Mouse (Mus musculus): ENCODE measurements around the gene Syde1.

Syde1 gene

GRCm38 (mm10) chr10:78575690-78576089 is 16.1 kb downstream of the Syde1 start:
- peak; percentile 77 to 84 for DNase-seq

- no peak for DNase-seq
Observed at GRCm38 (mm10) chr10:78575105-78575632, 16.6 kb downstream of the Syde1 start.

GRCm38 (mm10) chr10:78574250-78575104 is 17.3 kb downstream of the Syde1 start, which contains the start of gene Ilvbl:
Gene Ilvbl, plus strand, starts transcription at chr10:78574346.
- peak; percentile 98 to 99 for DNase-seq

GRCm38 (mm10) chr10:78573226-78573625 is 18.5 kb downstream of the Syde1 start:
- no peak for DNase-seq

- DNase-seq = no peak
Observed at GRCm38 (mm10) chr10:78570897-78571296, 20.9 kb downstream of the Syde1 start.

- no peak for DNase-seq
Observed at GRCm38 (mm10) chr10:78570416-78570815, 21.3 kb downstream of the Syde1 start.

- DNase-seq = no peak
Observed at GRCm38 (mm10) chr10:78569686-78570085, 22.1 kb downstream of the Syde1 start.

- DNase-seq = no peak
Observed at GRCm38 (mm10) chr10:78569191-78569590, 22.6 kb downstream of the Syde1 start.

GRCm38 (mm10) chr10:78565070-78565469 is 26.7 kb downstream of the Syde1 start:
- no peak for DNase-seq

- DNase-seq = peak; percentile 42 to 76
Observed at GRCm38 (mm10) chr10:78540943-78541342, 50.8 kb downstream of the Syde1 start.
